Mouse (Mus musculus): ENCODE data around the gene Gm49337. TPM values are rescaled to one million over a fixed set of nuclear protein-coding genes. Genes with fewer than 3 reads are reported as not detected.
A peak's percentile ranks its signal among the peaks of the same experiment; 100 is the strongest.

Gm49337 gene
- polyA plus RNA-seq, 1 experiment from 2014 or later, result 0.13 TPM

- Histone ChIP-seq H3K4me3 (no peak overlapping the region), H3K9me3 (no peaks in the 10 kb centered on the region), H3K4me2 (replicated peaks) (no peak overlapping the region), H3K9ac (replicated peaks) (no peak overlapping the region), H3K36me3 (no peaks in the 10 kb centered on the region), H3K4me1 (no peaks in the 10 kb centered on the region), H3K27me3 (no peaks in the 10 kb centered on the region), H3K27ac (replicated peaks) (no peak overlapping the region)
- ATAC-seq (ENCODE audit: low FRiP score, low read depth), result no peak
- 79% methylated on average over 8 of the region's 8 CpGs for WGBS
Measured at GRCm38 (mm10) chr4:116165708-116166407, 7.3 kb upstream of the Gm49337 start.

GRCm38 (mm10) chr4:116167404-116167803 is 5.8 kb upstream of the Gm49337 start, which contains the start of gene Tspan1:
Tspan1 (minus strand) TSS chr4:116167601.
- WGBS, result 36% methylated on average over 7 of the region's 7 CpGs
- ATAC-seq (ENCODE audit: low FRiP score, low read depth), result no peak
- Histone ChIP-seq H3K36me3 (no peaks in the 10 kb centered on the region), H3K27ac (replicated peaks) (no peak within 1 kb of the TSS), H3K4me3 (no peak within 1 kb of the TSS), H3K4me1 (no peaks in the 10 kb centered on the region), H3K4me2 (replicated peaks) (no peak within 1 kb of the TSS), H3K27me3 (no peaks in the 10 kb centered on the region), H3K9ac (replicated peaks) (no peak within 1 kb of the TSS), H3K9me3 (no peaks in the 10 kb centered on the region)

GRCm38 (mm10) chr4:116168617-116169352 is 4.4 kb upstream of the Gm49337 start:
- H3K36me3 ChIP-seq, result no peaks in the 10 kb centered on the region
- no peak overlapping the region for H3K4me3 ChIP-seq
- peak; percentile 65; the same call in 1 of the 2 replicates for ATAC-seq (ENCODE audit: low FRiP score, low read depth)
- H3K9me3 ChIP-seq, result no peaks in the 10 kb centered on the region
- H3K4me1 ChIP-seq, result no peaks in the 10 kb centered on the region
- no peak overlapping the region for H3K27ac ChIP-seq (replicated peaks)
- no peak overlapping the region for H3K4me2 ChIP-seq (replicated peaks)
- no peaks in the 10 kb centered on the region for H3K27me3 ChIP-seq
- H3K9ac ChIP-seq (replicated peaks), result no peak overlapping the region
- 83% methylated on average over 7 of the region's 8 CpGs for WGBS

GRCm38 (mm10) chr4:116169353-116169672 is 3.9 kb upstream of the Gm49337 start:
- ATAC-seq (ENCODE audit: low FRiP score, low read depth), result 0 out of 2 replicates have a peak, but pooled peaks have one; percentile 30
- Histone ChIP-seq H3K36me3 (no peaks in the 10 kb centered on the region), H3K9me3 (no peaks in the 10 kb centered on the region), H3K4me3 (no peak overlapping the region), H3K27ac (replicated peaks) (no peak overlapping the region), H3K4me1 (peaks cover under 1% of the 10 kb centered on the region; the same call in 1 of the 2 replicates), H3K4me2 (replicated peaks) (no peak overlapping the region), H3K9ac (replicated peaks) (no peak overlapping the region), H3K27me3 (no peaks in the 10 kb centered on the region)
- 72% methylated on average over 3 of the region's 3 CpGs for WGBS

- Histone ChIP-seq H3K27ac (replicated peaks) (no peak overlapping the region), H3K36me3 (no peaks in the 10 kb centered on the region), H3K9ac (replicated peaks) (no peak overlapping the region), H3K4me1 (peaks cover 27% of the 10 kb centered on the region; the same call in 1 of the 2 replicates), H3K27me3 (no peaks in the 10 kb centered on the region), H3K9me3 (no peaks in the 10 kb centered on the region), H3K4me3 (no peak overlapping the region), H3K4me2 (replicated peaks) (no peak overlapping the region)
- no peak for ATAC-seq (ENCODE audit: low FRiP score, low read depth)
- 93% methylated on average over 4 of the region's 4 CpGs for WGBS
Measured at GRCm38 (mm10) chr4:116173752-116174151, 568 bp downstream of the Gm49337 start.

GRCm38 (mm10) chr4:116174466-116175116 is 1.4 kb downstream of the Gm49337 start:
- H3K9me3 ChIP-seq, result no peaks in the 10 kb centered on the region
- no peak overlapping the region for H3K4me2 ChIP-seq (replicated peaks)
- no peak for ATAC-seq (ENCODE audit: low FRiP score, low read depth)
- WGBS, result 38% methylated on average over 6 of the region's 6 CpGs
- no peak overlapping the region for H3K9ac ChIP-seq (replicated peaks)
- H3K4me3 ChIP-seq, result no peak overlapping the region
- peaks cover 27% of the 10 kb centered on the region; the same call in 1 of the 2 replicates for H3K4me1 ChIP-seq
- no peaks in the 10 kb centered on the region for H3K36me3 ChIP-seq
- no peaks in the 10 kb centered on the region for H3K27me3 ChIP-seq
- no peak overlapping the region for H3K27ac ChIP-seq (replicated peaks)

GRCm38 (mm10) chr4:116175136-116175535 is 2.0 kb downstream of the Gm49337 start:
- Histone ChIP-seq H3K4me3 (no peak overlapping the region), H3K27me3 (no peaks in the 10 kb centered on the region), H3K4me1 (peaks cover 27% of the 10 kb centered on the region; the same call in 1 of the 2 replicates), H3K27ac (replicated peaks) (no peak overlapping the region), H3K4me2 (replicated peaks) (no peak overlapping the region), H3K36me3 (no peaks in the 10 kb centered on the region), H3K9me3 (no peaks in the 10 kb centered on the region), H3K9ac (replicated peaks) (no peak overlapping the region)
- no peak for ATAC-seq (ENCODE audit: low FRiP score, low read depth)

- Histone ChIP-seq H3K27me3 (no peaks in the 10 kb centered on the region), H3K36me3 (no peaks in the 10 kb centered on the region), H3K27ac (replicated peaks) (peak overlapping the region; percentile 56), H3K9ac (replicated peaks) (no peak overlapping the region), H3K9me3 (no peaks in the 10 kb centered on the region), H3K4me2 (replicated peaks) (peak overlapping the region; percentile 27; the same call in 1 of the 2 replicates), H3K4me3 (no peak overlapping the region), H3K4me1 (peaks cover 27% of the 10 kb centered on the region; the same call in 1 of the 2 replicates)
- 75% methylated on average over 7 of the region's 7 CpGs for WGBS
- no peak for ATAC-seq (ENCODE audit: low FRiP score, low read depth)
Measured at GRCm38 (mm10) chr4:116175711-116176542, 2.7 kb downstream of the Gm49337 start.

GRCm38 (mm10) chr4:116176543-116176988 is 3.4 kb downstream of the Gm49337 start:
- Histone ChIP-seq H3K4me3 (peak overlapping the region; percentile 3; the same call in 1 of the 2 replicates), H3K4me2 (replicated peaks) (peak overlapping the region; percentile 27), H3K4me1 (peaks cover 27% of the 10 kb centered on the region; the same call in 1 of the 2 replicates), H3K9ac (replicated peaks) (no peak overlapping the region), H3K27me3 (no peaks in the 10 kb centered on the region), H3K27ac (replicated peaks) (peak overlapping the region; percentile 56), H3K36me3 (no peaks in the 10 kb centered on the region), H3K9me3 (no peaks in the 10 kb centered on the region)
- ATAC-seq (ENCODE audit: low FRiP score, low read depth), result peak; percentile 88
- 34% methylated on average over 10 of the region's 10 CpGs for WGBS

GRCm38 (mm10) chr4:116177140-116177539 is 4.0 kb downstream of the Gm49337 start:
- no peaks in the 10 kb centered on the region for H3K27me3 ChIP-seq
- WGBS, result 38% methylated on average over 5 of the region's 5 CpGs
- ATAC-seq (ENCODE audit: low FRiP score, low read depth), result no peak
- peaks cover 27% of the 10 kb centered on the region; the same call in 1 of the 2 replicates for H3K4me1 ChIP-seq
- no peak overlapping the region for H3K27ac ChIP-seq (replicated peaks)
- no peaks in the 10 kb centered on the region for H3K9me3 ChIP-seq
- H3K36me3 ChIP-seq, result no peaks in the 10 kb centered on the region
- H3K4me3 ChIP-seq, result no peak overlapping the region
- 0 out of 2 replicates have a peak overlapping the region, but pooled peaks have one; percentile 27 for H3K4me2 ChIP-seq (replicated peaks)
- H3K9ac ChIP-seq (replicated peaks), result no peak overlapping the region

- Histone ChIP-seq H3K36me3 (no peaks in the 10 kb centered on the region), H3K27me3 (peaks cover 7% of the 10 kb centered on the region; the same call in 1 of the 2 replicates), H3K9ac (replicated peaks) (no peak overlapping the region), H3K4me2 (replicated peaks) (no peak overlapping the region), H3K4me1 (peaks cover 14% of the 10 kb centered on the region), H3K4me3 (no peak overlapping the region), H3K9me3 (no peaks in the 10 kb centered on the region), H3K27ac (replicated peaks) (no peak overlapping the region)
- 29% methylated on average over 3 of the region's 3 CpGs for WGBS
- no peak for ATAC-seq (ENCODE audit: low FRiP score, low read depth)
Measured at GRCm38 (mm10) chr4:116182079-116182478, 8.9 kb downstream of the Gm49337 start.
